Mouse (Mus musculus): ENCODE data around the gene Ssbp2. TPM values are rescaled to one million over a fixed set of nuclear protein-coding genes. Genes with fewer than 3 reads are reported as not detected.
A peak's percentile ranks its signal among the peaks of the same experiment; 100 is the strongest.

The Ssbp2 gene
- total RNA-seq, 2 experiments from 2014 or later = 109 to 110 TPM

DNA sequence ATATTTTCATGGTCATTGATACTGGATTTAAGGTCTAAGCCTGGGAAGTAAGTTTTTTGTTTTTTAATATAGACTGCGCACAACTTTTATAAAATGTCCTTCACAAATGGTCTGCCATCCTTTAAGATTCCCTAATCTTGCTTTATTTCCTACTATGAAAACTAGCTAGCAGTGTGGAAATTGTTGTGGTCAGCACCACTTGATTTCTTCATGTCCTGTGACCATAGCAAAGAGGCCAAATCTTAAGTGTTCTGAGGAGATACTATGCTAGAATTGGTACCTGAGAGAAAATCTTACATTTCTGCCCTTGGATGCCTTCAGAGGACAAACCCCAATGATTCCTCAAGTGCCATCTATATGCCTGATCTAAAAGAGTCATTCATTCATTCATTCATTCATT lies 60.9 kb downstream of the Ssbp2 start:
- no peak for DNase-seq (ENCODE audit: low spot score in 2 of 2)

DNA sequence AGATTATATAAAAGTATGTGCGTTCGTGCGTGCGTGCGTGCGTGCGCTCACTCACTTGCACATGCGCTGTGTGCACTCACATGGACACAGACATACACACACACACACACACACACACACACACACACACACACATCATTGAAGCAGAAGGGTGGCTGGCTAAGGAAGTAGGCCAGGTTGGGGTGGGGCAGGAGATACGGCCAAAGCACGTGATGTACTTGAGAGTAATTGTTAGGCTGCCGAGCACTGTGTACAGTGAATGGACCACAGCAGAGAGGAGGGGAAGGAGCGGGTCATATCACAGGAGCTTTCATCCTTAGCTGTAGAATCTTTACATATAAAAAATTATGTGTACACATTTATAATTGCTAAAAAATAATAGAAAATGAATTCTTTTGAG lies 66.0 kb downstream of the Ssbp2 start:
- DNase-seq (ENCODE audit: low spot score in 2 of 2) = no peak

DNA sequence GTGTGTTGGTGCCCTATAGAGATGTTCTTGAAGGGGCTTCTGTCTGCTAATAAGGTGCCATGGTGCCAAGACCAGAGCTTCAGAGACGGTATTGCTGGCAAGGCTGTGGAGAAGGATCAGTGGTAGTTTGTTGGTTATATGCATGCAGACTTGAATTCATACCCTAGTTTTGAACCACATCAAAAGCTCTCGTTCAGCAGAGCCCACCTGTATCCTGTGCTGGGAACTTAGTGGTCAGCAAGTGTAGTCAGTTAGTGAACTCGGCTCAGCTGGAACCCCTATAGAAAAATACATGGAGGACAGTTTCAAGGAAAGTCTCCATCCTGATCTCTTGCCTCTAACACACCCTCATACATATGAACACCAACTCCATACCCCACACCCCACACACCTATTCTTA lies 69.7 kb downstream of the Ssbp2 start:
- no peak for DNase-seq (ENCODE audit: low spot score in 2 of 2)

DNA sequence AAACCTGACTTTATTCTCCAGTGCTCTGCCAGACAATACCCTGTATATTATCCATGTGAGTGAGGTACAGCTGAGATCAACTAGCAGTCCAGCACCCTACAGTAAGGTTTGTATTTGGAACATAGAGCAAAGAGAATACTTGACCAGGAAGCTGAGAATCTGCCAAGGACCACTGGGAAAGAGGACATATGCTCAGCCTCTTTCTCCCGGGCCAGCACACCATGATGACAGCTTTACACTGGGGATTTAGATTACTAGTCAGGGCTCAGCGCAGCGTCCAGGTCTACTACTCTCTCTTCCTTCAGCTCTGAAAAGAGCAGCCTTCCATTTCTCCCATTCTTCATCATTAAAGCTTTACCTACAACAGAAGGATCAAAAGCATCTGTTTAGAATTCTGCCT lies 76.6 kb downstream of the Ssbp2 start:
- DNase-seq (ENCODE audit: low spot score in 2 of 2) = no peak

DNA sequence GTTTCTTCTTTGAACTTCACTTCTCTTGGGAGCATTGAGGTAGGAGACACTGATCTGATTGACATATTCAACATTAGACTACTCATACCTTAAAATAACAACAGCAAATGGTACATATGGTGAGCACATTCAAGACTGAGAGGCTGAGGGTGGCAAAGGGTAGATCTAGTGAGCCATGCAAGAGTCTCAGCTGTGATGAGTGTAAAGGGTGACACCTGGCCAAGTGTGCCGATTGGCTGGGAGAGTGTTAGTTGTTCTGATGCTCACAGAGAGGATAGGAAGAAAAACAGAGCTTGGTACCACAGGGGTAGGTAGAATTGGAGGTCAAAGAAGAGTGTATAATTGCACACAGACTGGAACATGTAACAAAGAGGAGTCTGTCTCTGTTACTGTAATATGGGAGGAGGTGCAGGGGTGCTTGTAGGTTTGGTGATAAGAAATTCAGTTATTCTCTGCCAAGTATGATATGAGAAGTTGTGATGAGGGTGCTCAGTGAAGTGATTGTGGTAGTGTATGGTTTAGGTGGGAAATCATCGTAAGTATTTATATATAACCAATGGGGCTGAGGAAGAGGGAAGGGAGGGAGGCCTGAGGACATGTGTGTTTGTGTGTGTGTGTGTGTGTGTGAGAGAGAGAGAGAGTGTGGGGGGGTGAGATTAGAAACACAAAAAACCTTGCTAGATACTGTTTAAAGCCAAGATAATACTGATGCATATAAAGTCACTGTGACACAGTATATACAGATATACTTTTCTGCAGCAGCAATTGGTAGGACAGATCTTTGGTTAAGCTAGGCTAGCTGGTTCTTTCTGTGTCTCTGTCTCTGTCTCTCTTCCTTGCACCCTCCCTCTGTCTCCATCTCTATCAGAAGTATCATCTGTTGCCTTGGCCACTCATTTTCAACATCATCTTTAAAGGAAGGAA lies 80.3 kb downstream of the Ssbp2 start:
- DNase-seq (ENCODE audit: low spot score in 2 of 2) = no peak

DNA sequence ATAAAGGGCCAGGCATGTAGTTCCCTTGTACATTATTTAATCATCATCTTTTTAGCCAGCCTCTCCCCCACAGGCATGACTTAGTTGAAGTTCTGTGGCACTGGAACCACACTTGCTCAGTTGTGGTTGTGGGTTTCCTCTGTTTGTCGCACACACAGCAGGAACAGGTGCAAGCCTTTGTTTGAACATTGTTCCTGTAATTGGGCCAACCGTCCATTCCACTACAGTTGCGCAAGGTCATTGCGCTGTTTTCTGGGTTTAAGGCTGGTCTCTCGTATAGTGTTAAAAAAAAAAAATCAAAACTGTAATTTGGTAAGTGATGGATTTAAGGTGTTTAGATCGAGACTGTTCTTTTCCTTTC lies 81.0 kb downstream of the Ssbp2 start:
- DNase-seq (ENCODE audit: low spot score in 2 of 2) = no peak

DNA sequence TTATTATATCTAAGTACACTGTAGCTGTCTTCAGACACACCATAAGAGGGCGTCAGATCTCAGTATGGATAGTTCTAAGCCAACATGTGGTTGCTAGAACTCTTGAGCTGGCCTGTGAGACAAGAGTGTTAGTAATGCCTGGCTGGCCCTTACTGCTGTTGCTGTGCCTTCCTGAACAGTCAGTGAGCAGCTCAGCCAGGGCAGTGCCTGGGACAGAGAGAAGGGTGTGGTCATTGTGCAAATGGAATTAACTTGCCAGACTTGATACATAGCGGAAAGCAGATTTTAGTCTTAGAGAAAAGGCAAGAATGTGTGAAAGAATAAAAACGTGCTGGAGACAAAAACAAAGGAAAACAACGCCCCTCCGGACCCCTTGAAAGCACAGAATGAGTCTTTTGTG lies 83.5 kb downstream of the Ssbp2 start:
- DNase-seq (ENCODE audit: low spot score in 2 of 2) = no peak

DNA sequence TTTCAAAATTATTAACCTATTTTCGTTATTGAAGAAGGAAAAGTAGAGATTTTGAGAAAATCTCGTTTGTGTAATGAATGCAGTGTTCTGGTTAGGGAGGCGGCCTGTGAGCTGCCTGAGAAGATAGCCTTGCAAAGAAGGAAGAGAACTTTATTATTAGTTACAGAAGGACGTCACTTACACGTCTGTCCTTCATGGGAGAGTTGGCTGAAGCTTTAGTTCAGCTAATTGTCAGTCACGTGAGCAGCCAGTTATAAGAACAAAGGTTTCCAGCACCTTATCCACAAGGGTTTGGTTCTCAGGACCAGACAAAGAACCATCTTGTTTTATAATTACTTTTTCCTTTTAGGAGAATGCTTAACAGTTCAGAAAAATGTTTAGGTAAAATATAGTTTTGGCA lies 104.0 kb downstream of the Ssbp2 start:
- DNase-seq (ENCODE audit: low spot score in 2 of 2) = no peak

DNA sequence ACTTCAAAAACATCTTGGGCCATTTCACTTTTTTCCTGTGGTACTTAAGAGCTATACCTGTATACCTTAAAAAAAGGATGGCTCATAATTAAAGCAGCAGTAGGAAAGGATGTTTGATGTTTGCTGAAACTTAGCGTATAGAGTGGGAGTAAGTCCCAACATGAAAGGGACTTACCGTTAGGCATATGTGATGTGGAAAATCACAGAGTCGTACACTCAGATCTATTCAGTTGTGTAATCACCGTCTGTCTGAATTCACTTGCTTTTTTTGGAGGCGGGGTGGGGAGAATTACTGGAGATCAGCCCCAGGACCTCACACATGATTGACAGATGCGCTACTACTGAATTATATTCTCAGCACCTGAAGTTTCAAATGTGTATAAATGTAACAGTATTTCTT lies 104.7 kb downstream of the Ssbp2 start:
- DNase-seq (ENCODE audit: low spot score in 2 of 2) = no peak

DNA sequence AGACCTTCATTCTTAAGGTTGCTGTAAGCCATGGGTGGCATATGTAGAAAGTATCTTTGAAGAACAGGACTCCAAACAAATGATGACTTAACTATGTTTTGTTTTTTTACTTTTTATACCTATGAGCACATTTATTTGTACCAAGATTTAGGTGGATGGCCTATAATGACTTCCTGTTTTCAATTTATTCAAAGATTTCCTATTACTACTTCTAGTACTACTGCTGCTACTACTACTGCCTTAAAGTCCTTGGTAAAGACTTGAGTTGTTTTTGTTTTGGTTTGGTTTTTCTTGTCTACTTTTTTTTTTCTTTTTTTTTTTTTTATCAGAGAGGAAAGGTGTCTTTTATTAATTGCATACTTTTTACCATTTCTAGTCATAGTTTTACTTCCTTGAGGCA lies 121.4 kb downstream of the Ssbp2 start:
- no peak for DNase-seq (ENCODE audit: low spot score in 2 of 2)

DNA sequence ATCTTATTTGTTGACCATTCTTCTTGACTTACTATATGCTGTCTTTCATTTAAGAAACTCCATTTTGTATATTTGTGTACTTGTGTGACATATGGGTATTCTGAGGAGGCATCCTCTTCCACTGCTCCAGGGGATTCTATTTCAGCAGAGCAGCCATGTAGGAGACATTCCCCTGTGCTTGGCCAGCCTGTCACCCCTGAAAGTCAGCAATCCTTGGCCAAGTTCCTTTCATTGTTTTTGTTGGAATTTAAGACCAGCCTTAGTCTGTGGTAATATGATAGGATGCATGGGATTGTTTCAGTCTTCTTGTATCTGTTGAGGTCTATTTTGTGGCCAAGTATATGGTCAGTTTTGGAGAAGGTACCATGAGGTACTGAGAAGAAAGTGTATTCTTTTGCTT lies 122.1 kb downstream of the Ssbp2 start:
- DNase-seq (ENCODE audit: low spot score in 2 of 2) = no peak

DNA sequence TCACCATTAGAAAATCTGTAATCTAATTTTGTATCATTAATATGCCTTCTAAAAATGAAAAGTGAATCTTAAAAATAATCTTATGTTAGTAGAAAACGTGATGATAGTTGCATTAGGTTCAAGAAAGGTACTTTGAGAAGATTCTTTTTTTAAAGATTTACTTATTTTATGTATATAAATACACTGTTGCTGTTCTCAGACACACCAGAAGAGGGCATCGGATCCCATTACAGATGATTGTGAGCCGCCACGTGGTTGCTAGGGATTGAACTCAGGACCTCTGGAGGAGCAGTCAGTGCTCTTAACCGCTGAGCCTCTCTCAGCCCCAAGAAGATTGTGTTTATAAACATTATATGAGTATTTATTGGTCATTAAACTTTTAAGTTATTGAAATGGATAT lies 126.3 kb downstream of the Ssbp2 start:
- DNase-seq (ENCODE audit: low spot score in 2 of 2) = no peak

DNA sequence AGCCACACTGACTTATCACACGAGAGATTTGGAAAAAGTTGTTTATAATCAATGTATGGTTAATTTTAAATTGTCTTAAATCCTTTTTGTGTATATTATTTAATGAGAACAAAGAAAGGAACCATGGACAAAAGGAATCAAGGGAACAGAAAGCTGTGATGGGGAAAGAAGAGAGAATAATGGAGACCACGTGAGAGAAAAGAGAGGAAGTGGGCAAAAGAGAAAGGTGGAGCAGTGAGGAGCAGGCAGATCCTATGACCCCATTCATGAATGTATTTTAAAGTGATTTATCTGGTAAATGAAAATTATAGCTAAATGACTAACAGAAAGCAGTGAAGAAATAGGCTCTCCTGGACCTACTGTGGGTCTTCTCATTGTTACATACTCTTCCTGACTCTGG lies 128.4 kb downstream of the Ssbp2 start:
- no peak for DNase-seq (ENCODE audit: low spot score in 2 of 2)

DNA sequence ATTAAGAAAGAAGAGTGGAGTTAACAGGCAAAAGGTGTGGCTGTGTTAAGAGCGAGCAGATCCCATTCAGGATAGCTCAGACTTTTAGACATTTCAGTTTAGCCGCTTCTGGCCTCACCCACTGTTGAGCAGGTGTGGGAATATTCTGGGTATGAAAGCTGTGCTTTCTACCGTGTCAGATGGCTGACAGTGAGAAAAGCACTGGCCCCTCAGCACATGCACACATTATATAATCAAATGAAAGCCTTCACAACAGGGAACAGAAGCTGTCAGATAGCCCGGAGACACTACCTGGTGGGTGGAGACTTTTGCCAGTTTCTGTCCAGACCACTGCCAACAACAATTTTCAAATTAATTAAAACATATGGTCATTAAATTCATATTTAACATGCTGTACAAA lies 131.8 kb downstream of the Ssbp2 start:
- peak in 1 of 2 experiments; percentile 9 for DNase-seq (ENCODE audit: low spot score in 2 of 2)

DNA sequence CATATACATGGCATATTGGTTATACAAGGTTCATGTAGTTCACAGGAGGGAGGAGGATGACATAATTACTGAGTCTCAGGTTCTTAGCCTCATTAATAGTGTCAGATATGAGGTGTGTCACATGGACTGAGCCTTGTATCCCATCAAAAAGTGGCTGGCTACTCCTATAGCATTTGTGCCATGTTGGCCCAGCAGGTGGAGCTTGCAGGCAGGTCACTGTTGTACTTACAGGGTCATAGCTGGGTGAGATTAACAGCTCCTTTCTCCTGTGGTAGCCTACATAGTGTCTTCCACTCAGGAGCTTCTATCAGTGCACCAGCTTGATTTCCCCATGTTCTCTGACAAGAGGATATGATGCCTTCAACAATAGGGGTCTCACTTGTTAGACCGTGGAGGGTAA lies 135.2 kb downstream of the Ssbp2 start:
- no peak for DNase-seq (ENCODE audit: low spot score in 2 of 2)

DNA sequence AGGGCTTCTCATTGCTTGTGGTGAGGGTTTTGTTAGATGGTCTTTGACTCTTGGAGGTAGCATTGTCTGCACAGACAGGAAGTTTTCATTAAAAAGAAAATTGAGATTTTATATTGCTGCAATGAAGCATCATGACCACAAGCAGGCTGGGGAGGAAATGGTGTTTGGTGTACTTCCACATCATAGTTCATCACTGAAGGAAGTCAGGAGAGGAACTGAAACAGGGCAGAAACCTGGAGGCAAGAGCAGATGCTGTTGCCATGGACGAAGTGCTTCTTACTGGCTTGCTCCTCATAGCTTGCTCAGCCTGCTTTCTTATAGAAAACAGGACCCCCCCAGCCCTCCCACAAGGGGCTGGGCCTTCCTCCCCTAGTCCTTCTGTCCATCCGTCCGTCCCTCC lies 139.5 kb downstream of the Ssbp2 start:
- DNase-seq (ENCODE audit: low spot score in 2 of 2) = no peak

DNA sequence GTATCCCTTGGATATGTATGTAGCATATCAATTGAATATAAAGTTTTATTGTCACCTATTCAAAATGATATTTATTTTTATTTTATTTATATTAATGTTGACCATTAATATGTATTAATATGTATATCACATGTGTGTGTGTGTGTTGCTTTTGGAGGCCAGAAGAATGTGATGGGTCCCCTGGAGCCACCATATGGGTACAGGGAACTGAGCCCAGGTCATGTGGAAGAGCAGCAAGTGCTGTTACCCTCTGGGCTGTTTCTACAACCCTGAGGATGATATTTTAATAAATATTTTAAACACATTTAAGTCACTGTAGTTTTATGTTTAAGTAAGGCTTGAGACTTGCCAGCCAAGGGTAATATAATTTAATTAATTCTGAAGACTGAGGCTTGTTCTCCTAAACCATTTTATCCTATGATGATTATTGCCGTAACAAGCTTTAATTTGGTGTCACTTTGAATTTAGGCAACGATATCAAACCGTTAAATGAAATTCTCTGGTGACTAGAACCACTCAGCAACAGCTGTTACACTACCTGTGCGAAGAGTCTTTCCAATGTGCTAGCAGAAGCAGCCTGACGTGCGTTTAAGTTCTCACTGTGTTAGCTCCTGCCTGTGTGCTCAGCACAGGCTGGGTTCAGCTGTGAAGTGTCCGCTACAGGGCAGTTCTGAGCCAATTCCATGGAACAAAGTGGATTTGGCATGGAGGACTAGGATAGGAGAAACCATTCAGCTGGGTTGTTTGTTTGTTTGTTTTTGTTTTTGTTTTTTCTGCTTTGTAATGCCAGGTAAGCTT lies 145.2 kb downstream of the Ssbp2 start:
- no peak for DNase-seq (ENCODE audit: low spot score in 2 of 2)

DNA sequence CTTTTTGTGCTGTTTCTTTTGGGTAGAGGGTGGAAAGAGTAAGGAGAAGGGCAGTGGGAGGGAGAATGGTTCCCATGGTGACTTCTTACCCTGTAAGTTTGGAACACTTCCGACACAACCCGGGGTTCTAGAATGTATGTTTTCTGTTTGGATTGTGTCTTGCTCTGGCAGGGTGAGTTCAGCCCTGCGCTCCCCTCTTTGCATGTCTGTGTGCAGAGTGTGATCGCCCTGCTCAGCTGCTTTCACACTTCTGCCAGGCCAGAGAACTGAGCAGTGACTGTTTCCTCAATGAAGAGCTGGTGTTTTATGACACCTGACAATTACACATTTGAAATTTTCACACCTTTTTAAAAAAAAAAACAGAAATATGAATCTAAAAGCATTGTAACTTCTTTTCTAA lies 150.5 kb downstream of the Ssbp2 start:
- no peak for DNase-seq (ENCODE audit: low spot score in 2 of 2)

DNA sequence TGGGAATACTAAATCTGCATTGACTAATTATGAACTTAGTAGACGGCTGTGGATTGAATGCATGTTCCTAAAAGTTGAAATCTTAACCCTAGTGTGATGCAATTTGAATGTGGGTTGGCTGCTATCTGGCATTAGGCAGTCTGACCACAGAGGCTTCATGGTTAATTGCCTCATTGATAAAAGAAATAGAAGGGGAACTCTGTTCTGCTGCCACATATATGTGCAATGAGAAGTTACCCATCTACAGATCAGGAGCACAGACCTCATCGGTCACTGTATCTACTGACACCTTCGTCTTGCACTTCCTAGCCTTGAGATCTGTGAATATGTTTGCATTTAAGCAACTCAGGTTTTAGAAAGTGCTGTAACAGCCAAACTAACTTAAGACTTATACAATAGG lies 151.8 kb downstream of the Ssbp2 start:
- no peak for DNase-seq (ENCODE audit: low spot score in 2 of 2)

DNA sequence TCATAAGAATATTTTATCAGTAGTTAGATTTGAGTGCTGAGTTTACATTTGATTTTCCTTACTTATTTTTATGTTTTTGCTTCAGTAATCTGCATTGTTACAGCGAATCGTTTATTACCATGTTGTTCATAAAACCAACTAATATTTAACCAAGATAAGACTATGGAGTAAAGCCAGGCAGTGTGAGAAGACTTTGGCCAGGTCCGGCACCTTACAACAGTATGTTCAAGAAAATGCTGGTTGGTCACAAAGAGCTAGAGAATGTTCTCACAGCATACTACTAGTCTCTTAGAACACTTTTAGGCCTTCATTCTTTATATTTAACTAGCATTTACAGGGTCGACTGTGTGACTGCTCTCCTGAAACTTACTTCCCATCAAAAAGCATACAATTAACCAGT lies 152.5 kb downstream of the Ssbp2 start:
- no peak for DNase-seq (ENCODE audit: low spot score in 2 of 2)

DNA sequence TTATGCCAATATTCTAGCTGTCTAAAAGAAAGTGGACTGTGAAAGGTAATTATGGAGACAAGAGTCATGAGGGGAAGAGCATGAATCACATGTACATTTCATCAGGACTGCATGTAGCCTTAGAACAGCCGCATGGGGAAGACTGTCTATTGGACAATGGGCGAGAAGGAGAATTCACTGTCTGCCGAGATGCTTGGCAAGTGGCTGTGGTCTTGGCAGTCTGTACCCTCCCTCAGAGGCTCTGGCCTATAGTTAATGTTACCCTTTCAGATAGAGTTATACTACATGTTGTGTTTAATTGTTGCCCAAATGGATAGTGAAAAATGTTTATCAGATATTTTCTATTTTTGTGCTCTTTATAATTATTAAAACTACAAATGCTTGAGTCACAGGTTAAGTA lies 156.0 kb downstream of the Ssbp2 start:
- no peak for DNase-seq (ENCODE audit: low spot score in 2 of 2)

DNA sequence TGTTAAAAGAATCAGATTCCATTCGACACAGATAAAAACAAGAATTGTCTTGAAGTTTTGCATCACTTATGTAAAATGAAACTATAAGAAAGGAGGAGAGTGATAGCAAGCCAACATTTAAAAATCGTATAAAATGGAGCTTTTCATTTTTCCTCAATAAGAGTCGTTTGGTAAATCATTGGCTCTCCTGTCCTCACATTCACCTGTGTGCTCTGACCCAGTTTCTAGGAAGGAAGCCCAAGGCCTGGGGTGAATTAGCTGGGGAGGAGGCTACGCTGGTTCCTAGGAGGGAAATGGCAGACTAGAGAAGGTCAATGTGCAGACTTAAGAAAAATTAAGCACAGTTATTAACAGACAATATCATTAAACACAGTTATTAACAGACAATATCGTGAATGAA lies 156.8 kb downstream of the Ssbp2 start:
- no peak for DNase-seq (ENCODE audit: low spot score in 2 of 2)

DNA sequence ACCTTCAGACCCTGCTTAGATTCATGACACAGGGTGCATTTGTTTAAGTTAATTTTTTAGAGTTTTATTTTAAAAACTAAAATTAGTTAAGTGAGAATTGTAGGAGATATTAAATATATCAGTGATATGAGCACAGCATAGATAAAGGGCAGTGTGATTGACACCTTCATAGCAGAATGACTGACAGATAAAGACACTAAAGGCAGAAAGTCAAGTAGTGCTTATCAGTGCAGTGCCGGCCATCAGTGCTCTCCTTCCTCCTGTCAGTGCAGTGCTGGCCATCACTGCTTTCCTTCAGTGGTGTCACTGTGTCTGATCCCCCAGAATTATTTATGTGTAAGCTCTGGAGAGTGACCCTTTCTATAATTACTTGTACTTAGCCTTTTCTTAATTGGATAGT lies 159.3 kb downstream of the Ssbp2 start:
- no peak for DNase-seq (ENCODE audit: low spot score in 2 of 2)
